Comparison of ENCODE assay signal across 11 mouse cellular contexts in the genomic region with DNA sequence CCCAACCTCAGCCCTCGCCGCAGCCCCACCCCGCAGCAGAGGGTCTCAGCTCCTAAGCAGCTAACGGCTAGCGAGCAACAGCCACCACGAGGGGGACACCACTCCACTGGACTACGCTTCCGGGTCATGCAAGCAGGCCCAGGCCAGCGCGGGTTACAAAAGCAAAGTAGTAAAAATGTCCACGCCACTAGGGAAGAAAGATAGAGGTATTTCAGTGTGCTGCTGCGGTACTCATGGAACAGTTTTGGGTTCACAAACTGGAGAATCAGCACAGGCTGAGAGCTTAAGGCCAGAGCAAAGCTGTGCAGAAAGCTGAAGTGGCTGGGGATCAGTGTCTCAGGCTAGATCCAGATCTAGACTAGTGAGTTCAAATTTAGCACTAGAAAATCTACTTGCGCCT. TPM values are rescaled to one million over a fixed set of nuclear protein-coding genes. Genes with fewer than 3 reads are reported as not detected.
DNase-seq lines count a peak whose midpoint lies in the region; ATAC-seq lines count a peak whose summit lies in the region.
"Had no signal": no experiment of that assay in that cellular context is flagged by ENCODE, and none has a peak within 500 bp of the region (broad histone marks: within the 10 kb centered on the region; RNA-seq: fewer than 3 reads in every experiment).

No protein-coding gene starts in this region.

- H3K4me3 ChIP-seq in kidney, embryonic 15.5 days (replicated peaks): peak overlapping the region; percentile 45
- H3K4me3 ChIP-seq in embryonic facial prominence, embryonic 14.5 days (ENCODE audit: low read depth, low read length): peak overlapping the region; percentile 41
- H3K4me3 ChIP-seq in limb, embryonic 11.5 days (ENCODE audit: low read depth, low read length): peak overlapping the region; percentile 31
- H3K4me3 ChIP-seq in neural tube, embryonic 14.5 days (ENCODE audit: low read depth, low read length): peak overlapping the region; percentile 23

- no peak overlapping the region for H3K27ac ChIP-seq in kidney, embryonic 15.5 days
- no peak overlapping the region for H3K27ac ChIP-seq in embryonic facial prominence, embryonic 14.5 days (replicated peaks; ENCODE audit: low read depth, low read length)
- no peak overlapping the region for H3K27ac ChIP-seq in limb, embryonic 11.5 days (replicated peaks; ENCODE audit: low read depth, low read length)
- no peak overlapping the region for H3K27ac ChIP-seq in neural tube, embryonic 14.5 days (ENCODE audit: low read depth, low read length)

- DNase-seq in kidney, postnatal 14 days: no peak
- no peak for DNase-seq in embryonic facial prominence, embryonic 14.5 days (ENCODE audit: low spot score)
- DNase-seq in limb, embryonic 11.5 days (ENCODE audit: low spot score): no peak
- no peak for DNase-seq in left cerebral cortex, postnatal 36 days (ENCODE audit: low spot score in 2 of 2)

- H3K4me2 ChIP-seq in kidney, embryonic 15.5 days: peak overlapping the region; percentile 75
- peak overlapping the region; percentile 69 for H3K4me2 ChIP-seq in embryonic facial prominence, embryonic 14.5 days (ENCODE audit: low read depth, low read length)
- peak overlapping the region; percentile 78 for H3K4me2 ChIP-seq in limb, embryonic 11.5 days (ENCODE audit: low read depth, severe bottlenecking)
- peak overlapping the region; percentile 44; the same call in 1 of the 2 replicates for H3K4me2 ChIP-seq in neural tube, embryonic 14.5 days (ENCODE audit: low read depth, low read length)

- H3K4me1 ChIP-seq in kidney, embryonic 15.5 days: peaks cover 37% of the 10 kb centered on the region
- peaks cover 8% of the 10 kb centered on the region; the same call in 1 of the 2 replicates for H3K4me1 ChIP-seq in embryonic facial prominence, embryonic 14.5 days (ENCODE audit: control insufficient read depth, insufficient read depth, low read length)
- peaks cover 9% of the 10 kb centered on the region; the same call in 1 of the 2 replicates for H3K4me1 ChIP-seq in limb, embryonic 11.5 days (ENCODE audit: control insufficient read depth, insufficient read depth, low read length)
- peaks cover 6% of the 10 kb centered on the region; the same call in 1 of the 2 replicates for H3K4me1 ChIP-seq in neural tube, embryonic 14.5 days (ENCODE audit: control insufficient read depth, insufficient read depth, low read length)

- no peak overlapping the region for H3K9ac ChIP-seq in kidney, embryonic 15.5 days
- peak overlapping the region; percentile 46; the same call in 1 of the 2 replicates for H3K9ac ChIP-seq in embryonic facial prominence, embryonic 14.5 days (ENCODE audit: low read depth, low read length)
- H3K9ac ChIP-seq in limb, embryonic 11.5 days (ENCODE audit: low read length): no peak overlapping the region
- no peak overlapping the region for H3K9ac ChIP-seq in neural tube, embryonic 14.5 days (replicated peaks; ENCODE audit: low read depth, low read length)

- no peaks in the 10 kb centered on the region for H3K36me3 ChIP-seq in kidney, embryonic 15.5 days
- no peaks in the 10 kb centered on the region for H3K36me3 ChIP-seq in embryonic facial prominence, embryonic 14.5 days (ENCODE audit: control insufficient read depth, insufficient read depth, low read length)
- no peaks in the 10 kb centered on the region for H3K36me3 ChIP-seq in limb, embryonic 11.5 days (ENCODE audit: control insufficient read depth, insufficient read depth, low read length)
- H3K36me3 ChIP-seq in neural tube, embryonic 14.5 days (ENCODE audit: control insufficient read depth, insufficient read depth, low read length): no peaks in the 10 kb centered on the region

- H3K27me3 ChIP-seq in kidney, embryonic 15.5 days: peaks cover 100% of the 10 kb centered on the region
- peaks cover 100% of the 10 kb centered on the region for H3K27me3 ChIP-seq in embryonic facial prominence, embryonic 14.5 days (replicated peaks; ENCODE audit: control insufficient read depth, insufficient read depth, low read length)
- peaks cover 89% of the 10 kb centered on the region for H3K27me3 ChIP-seq in limb, embryonic 11.5 days (ENCODE audit: control insufficient read depth, insufficient read depth, low read length)
- H3K27me3 ChIP-seq in neural tube, embryonic 14.5 days (ENCODE audit: control insufficient read depth, insufficient read depth, low read length): peaks cover 64% of the 10 kb centered on the region

- 2% methylated on average over 13 of the region's 13 CpGs for WGBS in kidney, embryonic 15.5 days
- WGBS in embryonic facial prominence, embryonic 14.5 days: 2% methylated on average over 13 of the region's 13 CpGs
- WGBS in limb, embryonic 11.5 days: under 1% methylated on average over 13 of the region's 13 CpGs
- 2% methylated on average over 13 of the region's 13 CpGs for WGBS in neural tube, embryonic 14.5 days

- intact Hi-C loops in left cerebral cortex, postnatal 36 days (cut with DNase I): loop anchor here (5.0 kb wide), 1 partner anchor 295 kb away; no protein-coding TSS in a partner anchor

- ATAC-seq in kidney, embryonic 15.5 days (replicated peaks; ENCODE audit: low FRiP score): no peak
- ATAC-seq in embryonic facial prominence, embryonic 14.5 days (ENCODE audit: low read depth): no peak
- ATAC-seq in limb, embryonic 11.5 days (ENCODE audit: insufficient number of reproducible peaks, low FRiP score, low TSS enrichment, low read depth): no peak; the same call in 1 of the 2 replicates
- no peak for ATAC-seq in neural tube, embryonic 14.5 days (ENCODE audit: low read depth)
- no peak for ATAC-seq in inflammation-experienced regulatory T-cells, adult 6 months
- no peak for ATAC-seq in cerebellum, adult (ENCODE audit: insufficient number of reproducible peaks, low FRiP score, low TSS enrichment)

- no peaks in the 10 kb centered on the region for H3K9me3 ChIP-seq in kidney, embryonic 15.5 days (replicated peaks)
- no peaks in the 10 kb centered on the region for H3K9me3 ChIP-seq in embryonic facial prominence, embryonic 14.5 days (ENCODE audit: control insufficient read depth, low read length)
- no peaks in the 10 kb centered on the region for H3K9me3 ChIP-seq in limb, embryonic 11.5 days (ENCODE audit: control insufficient read depth, low read length)
- H3K9me3 ChIP-seq in neural tube, embryonic 14.5 days (ENCODE audit: control insufficient read depth, low read length): no peaks in the 10 kb centered on the region

RNA-seq across cellular contexts. Expression of a gene that starts 3.0 kb away (rescaled TPM):
- not detected in 2 replicates for polyA plus RNA-seq in kidney, embryonic 15.5 days (2015; fragmentation: Nextera tagmentation; extraction: Ambion mirVana)
- polyA plus RNA-seq in embryonic facial prominence, embryonic 14.5 days (2014; fragmentation: Nextera tagmentation; extraction: Ambion mirVana): 0.26 TPM in 1 of 2 replicates, not detected in the other
- not detected in 2 replicates for polyA plus RNA-seq in limb, embryonic 11.5 days (2014; fragmentation: Nextera tagmentation; extraction: Ambion mirVana)
- polyA plus RNA-seq in neural tube, embryonic 14.5 days (2014; fragmentation: Nextera tagmentation; extraction: Ambion mirVana): not detected in 2 replicates
- polyA plus RNA-seq in inflammation-experienced regulatory T-cells, adult 6 months (2017; shearing (Covaris generic)): not detected
- total RNA-seq in left cerebral cortex, postnatal 36 days (2021): 1 to 10 TPM; 1.0 to 1.7 TPM
- total RNA-seq: MEL had no signal
- polyA plus RNA-seq: lung, adult 2 months; spleen, adult 2 months had no signal

RNA-seq across cellular contexts. Expression of a gene that starts 52.1 kb away (rescaled TPM):
- not detected in 2 replicates for polyA plus RNA-seq in kidney, embryonic 15.5 days (2015; fragmentation: Nextera tagmentation; extraction: Ambion mirVana)
- polyA plus RNA-seq in embryonic facial prominence, embryonic 14.5 days (2014; fragmentation: Nextera tagmentation; extraction: Ambion mirVana): 0.18 TPM in 1 of 2 replicates, not detected in the other
- polyA plus RNA-seq in limb, embryonic 11.5 days (2014; fragmentation: Nextera tagmentation; extraction: Ambion mirVana): not detected in 2 replicates
- polyA plus RNA-seq in neural tube, embryonic 14.5 days (2014; fragmentation: Nextera tagmentation; extraction: Ambion mirVana): 0.22 TPM in 1 of 2 replicates, not detected in the other
- not detected for polyA plus RNA-seq in inflammation-experienced regulatory T-cells, adult 6 months (2017; shearing (Covaris generic))
- total RNA-seq in left cerebral cortex, postnatal 36 days (2021): not detected
- total RNA-seq: MEL had no signal
- polyA plus RNA-seq: lung, adult 2 months; spleen, adult 2 months had no signal
